Mouse (Mus musculus) cerebellum, postnatal 36 days (tissue): ENCODE measurements around the gene Sult3a1.
"Not testable (repeated sequence)": the region's sequence is repeated elsewhere in the genome, so short reads cannot be mapped to it uniquely, and the experiment has no call there.

Experiments
- DNase-seq, 2 experiments: peaks; one replicate each; pipeline ENCODE4 v3.0.0; 2021 to 2022; ENCODE audit warnings: mixed read lengths in 2 of 2

Gene Sult3a1

DNA sequence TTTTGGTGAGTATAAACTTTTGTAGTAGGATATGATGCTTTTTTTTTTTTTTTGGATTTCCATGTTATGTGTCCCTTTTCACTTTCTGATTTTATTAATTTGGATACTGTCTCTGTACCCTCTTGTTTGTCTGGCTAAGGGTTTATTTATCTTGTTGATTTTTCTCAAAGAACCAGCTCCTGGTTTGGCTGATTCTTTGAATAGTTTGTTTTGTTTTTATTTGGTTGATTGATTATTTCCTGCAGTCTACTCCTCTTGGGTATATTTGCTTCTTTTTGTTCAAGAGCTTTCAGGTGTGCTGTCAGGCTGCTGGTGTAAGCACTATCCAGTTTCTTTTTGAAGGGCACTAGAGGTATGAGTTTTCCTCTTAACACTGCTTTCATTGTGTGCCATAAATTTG lies at the start of gene Sult3a1:
Gene Sult3a1 (plus strand): TSS at position 301 of the 400 bp plus-strand sequence.
- DNase-seq, result no peak

DNA sequence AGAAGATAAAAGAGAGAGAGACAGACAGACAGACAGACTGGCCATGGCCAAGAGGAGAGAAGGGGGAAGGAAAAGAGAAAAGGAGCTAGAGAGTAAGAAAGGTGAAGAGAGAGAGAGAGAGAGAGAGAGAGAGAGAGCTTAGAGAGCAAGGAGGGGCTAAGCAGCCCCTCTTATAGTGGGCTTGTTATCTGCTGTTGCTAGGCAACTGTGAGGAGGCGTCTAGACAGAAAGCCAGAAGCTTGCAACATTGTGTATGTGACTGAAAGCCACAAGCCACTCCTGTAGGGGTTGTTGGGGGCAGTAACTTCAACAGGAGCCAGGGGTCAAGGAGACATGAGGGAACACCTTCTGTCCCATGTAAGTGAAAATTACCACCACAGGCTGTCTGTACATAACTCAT lies 45.7 kb upstream of the Sult3a1 start:
- DNase-seq, result no peak

- no peak for DNase-seq
Observed at GRCm38 (mm10) chr10:33814266-33814665, 43.3 kb upstream of the Sult3a1 start.

DNA sequence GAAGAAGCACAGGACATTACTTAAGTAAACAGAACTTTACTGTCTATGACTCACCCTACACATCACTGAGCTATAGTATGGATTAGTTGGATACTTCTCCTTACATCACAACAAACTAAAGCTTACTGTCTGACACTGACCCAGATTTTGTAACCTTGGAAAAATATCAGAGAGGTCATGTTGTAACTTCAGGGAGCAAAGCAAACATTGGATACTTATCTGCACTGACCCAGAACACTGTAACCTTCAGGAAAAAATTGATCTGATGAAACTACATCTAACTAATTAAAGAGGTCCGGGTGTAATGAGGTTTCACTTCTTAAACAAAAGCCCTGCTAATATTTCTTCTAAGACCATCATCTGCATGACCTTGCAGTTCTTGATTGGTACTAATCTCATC lies 40.6 kb upstream of the Sult3a1 start:
- no peak for DNase-seq

DNA sequence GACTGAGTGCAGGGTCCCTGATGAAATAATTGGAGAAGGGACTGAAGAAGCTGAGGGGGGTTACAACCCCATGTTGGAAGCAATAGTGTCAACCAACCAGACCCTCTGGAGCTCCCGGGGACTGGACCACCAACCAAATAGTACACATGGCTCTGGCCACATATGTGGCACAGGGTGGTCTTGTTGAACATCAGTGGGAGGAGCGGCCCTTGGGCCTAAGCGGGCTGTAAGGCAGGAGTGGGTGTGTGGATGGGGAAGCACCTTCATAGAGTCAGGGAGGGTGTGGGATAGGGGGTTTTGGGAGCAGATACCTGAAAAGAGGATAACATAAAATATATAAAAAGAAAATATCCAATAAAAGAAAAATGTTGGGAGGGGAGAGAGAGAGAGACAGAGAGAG lies 36.6 kb upstream of the Sult3a1 start:
- DNase-seq, result no peak

- no peak for DNase-seq
Observed at GRCm38 (mm10) chr10:33865994-33866393, 8.5 kb downstream of the Sult3a1 start.

DNA sequence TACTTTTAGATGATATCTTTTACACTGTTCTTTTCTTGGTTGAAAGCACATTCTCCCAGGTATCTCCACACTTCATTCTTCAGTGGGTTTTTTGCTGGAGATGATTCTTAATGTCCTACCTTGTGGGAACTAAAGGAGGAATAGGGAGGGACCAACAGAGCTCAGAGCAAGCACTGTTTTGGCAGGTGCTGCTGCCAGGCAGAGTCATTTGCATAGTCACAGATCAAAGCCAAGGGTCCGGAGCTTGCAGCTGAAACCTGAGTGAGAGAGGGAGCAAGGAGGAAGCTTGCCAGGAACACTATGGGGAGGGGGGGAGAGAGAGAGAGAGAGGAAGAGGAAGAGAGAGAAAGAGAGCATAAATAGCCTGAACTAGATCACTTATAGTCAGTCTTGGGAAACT lies 12.9 kb downstream of the Sult3a1 start:
- no peak for DNase-seq

- no peak for DNase-seq
Observed at GRCm38 (mm10) chr10:33872672-33873398, 15.3 kb downstream of the Sult3a1 start.

DNA sequence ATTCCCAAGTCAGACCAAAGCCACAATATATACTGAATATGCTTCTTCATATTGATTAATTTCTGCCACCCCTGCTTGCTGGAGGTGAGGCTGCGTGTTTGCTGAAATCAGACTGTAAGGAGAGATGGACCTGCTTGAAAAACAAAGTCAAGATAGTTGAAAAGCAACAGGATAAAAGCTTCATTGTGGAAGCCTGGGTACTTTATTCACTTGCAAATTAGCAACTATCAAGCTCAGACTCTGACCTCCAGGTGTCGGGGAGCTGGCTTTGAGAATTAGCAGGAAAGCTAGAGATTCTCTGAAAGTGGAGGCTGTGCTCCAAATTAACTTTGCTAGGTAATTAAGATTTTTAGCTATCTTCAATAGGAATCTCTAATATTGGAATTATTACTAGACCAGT lies 24.9 kb downstream of the Sult3a1 start:
- DNase-seq, result not testable (repeated sequence)

- not testable (repeated sequence) for DNase-seq
Observed at GRCm38 (mm10) chr10:33901520-33901919, 44.0 kb downstream of the Sult3a1 start.

DNA sequence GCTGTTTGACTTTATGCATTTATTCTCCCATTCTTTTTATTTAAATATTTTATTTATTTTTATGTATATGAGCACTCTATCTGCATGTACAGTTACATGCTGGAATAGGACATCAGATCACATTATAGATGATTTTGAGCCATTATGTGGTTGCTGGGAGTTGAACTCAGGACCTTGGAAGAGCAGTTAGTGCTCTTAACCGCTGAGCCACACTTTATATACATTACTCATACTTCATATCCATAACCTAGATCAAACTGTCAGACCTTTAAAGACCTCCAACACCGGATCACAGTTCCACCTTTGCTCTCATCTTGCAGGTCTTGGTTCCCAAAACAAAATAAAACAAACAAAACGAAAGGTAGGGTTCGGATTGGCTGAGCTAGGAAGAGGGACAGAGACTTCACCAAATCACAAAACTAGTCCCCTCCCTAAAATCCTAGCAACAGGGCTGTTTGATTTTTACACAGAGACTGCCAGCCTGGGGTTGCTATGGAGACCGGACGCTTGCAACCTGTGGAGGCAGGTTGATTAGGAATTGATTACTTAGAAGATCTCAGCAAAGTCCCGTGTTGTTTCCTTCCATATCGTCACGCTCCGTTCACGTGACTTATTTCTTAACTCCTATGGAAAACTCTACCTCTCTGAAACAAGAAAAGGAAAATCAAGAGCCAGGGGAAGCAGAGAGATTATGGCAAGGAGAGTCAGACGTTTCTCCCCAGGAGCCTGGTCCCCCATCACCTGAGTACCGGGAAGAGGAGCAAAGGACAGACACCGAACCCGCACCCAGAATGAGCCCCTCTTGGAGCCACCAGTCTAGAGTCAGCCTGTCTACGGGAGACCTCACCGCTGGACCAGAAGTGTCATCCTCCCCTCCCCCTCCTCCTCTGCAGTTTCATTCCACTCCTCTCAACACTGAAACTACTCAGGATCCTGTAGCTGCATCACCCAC lies 47.3 kb downstream of the Sult3a1 start, which contains the start of gene Rsph4a:
Gene Rsph4a (plus strand): TSS at position 582 of the 952 bp plus-strand sequence.
- peak in 1 of 2 experiments; percentile 3 for DNase-seq

DNA sequence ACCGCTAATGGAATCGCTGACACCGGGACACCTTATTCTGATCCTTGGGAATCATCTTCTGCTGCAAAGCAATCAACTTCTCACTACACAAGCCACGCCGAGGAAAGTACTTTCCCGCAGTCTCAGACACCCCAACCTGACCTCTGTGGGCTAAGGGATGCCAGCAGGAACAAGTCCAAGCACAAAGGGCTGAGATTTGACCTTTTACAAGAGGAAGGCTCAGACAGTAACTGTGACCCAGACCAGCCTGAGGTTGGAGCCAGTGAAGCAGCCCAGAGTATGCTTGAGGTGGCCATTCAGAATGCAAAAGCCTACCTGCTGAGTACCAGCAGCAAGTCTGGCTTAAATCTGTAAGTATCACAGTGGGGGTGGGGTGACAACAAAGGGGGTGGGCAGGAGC lies 48.0 kb downstream of the Sult3a1 start:
- no peak for DNase-seq
